Mouse (Mus musculus) brain, adult 2 months (tissue): ENCODE results near the gene Aco2.

Experiments
- DNase-seq: peaks from one replicate; pipeline ENCODE4 v3.0.0; 2011; ENCODE audit warnings: low read depth, low spot score

Gene Aco2

GRCm38 (mm10) chr15:81845724-81846123 is 26.4 kb upstream of the Aco2 start:
- peak; percentile 68 for DNase-seq

- no peak for DNase-seq
These were observed 25.4 kb upstream of the Aco2 start for GRCm38 (mm10) chr15:81846755-81847154.

- DNase-seq: no peak
These were observed 24.9 kb upstream of the Aco2 start for GRCm38 (mm10) chr15:81847161-81847560.

- no peak for DNase-seq
These were observed 24.2 kb upstream of the Aco2 start for GRCm38 (mm10) chr15:81847861-81848260.

GRCm38 (mm10) chr15:81848301-81848700 is 23.8 kb upstream of the Aco2 start:
- DNase-seq: peak; percentile 75

GRCm38 (mm10) chr15:81849104-81849503 is 23.0 kb upstream of the Aco2 start:
- DNase-seq: peak; percentile 83

- DNase-seq: no peak
These were observed 21.4 kb upstream of the Aco2 start for GRCm38 (mm10) chr15:81850718-81851117.

GRCm38 (mm10) chr15:81851375-81851774 is 20.7 kb upstream of the Aco2 start:
- no peak for DNase-seq

GRCm38 (mm10) chr15:81852411-81853000 is 19.6 kb upstream of the Aco2 start:
- peak; percentile 55 for DNase-seq

- DNase-seq: no peak
These were observed 19.0 kb upstream of the Aco2 start for GRCm38 (mm10) chr15:81853081-81853480.

- peak; percentile 99 for DNase-seq
These were observed 15.9 kb upstream of the Aco2 start for GRCm38 (mm10) chr15:81856030-81856790.

GRCm38 (mm10) chr15:81856938-81857723 is 15.0 kb upstream of the Aco2 start:
- DNase-seq: peak; percentile 74

GRCm38 (mm10) chr15:81857724-81858116 is 14.4 kb upstream of the Aco2 start:
- no peak for DNase-seq

GRCm38 (mm10) chr15:81858138-81858516 is 14.0 kb upstream of the Aco2 start:
- peak; percentile 97 for DNase-seq

GRCm38 (mm10) chr15:81858517-81859329 is 13.4 kb upstream of the Aco2 start, which contains the start of gene Tob2:
Gene Tob2, minus strand, starts transcription at chr15:81858796.
- DNase-seq: peak; percentile 91

- peak; percentile 99 for DNase-seq
These were observed 12.5 kb upstream of the Aco2 start for GRCm38 (mm10) chr15:81859330-81860255.

GRCm38 (mm10) chr15:81860471-81861135 is 11.5 kb upstream of the Aco2 start:
- peak; percentile 72 for DNase-seq

GRCm38 (mm10) chr15:81864238-81864637 is 7.9 kb upstream of the Aco2 start:
- no peak for DNase-seq

- no peak for DNase-seq
These were observed 2.1 kb upstream of the Aco2 start for GRCm38 (mm10) chr15:81869985-81870384.
